Mouse (Mus musculus): ENCODE data around the gene Zc3h6. TPM values are rescaled to one million over a fixed set of nuclear protein-coding genes. Genes with fewer than 3 reads are reported as not detected.
A peak's percentile ranks its signal among the peaks of the same experiment; 100 is the strongest.
"Not testable (repeated sequence)": the region's sequence is repeated elsewhere in the genome, so short reads cannot be mapped to it uniquely, and the experiment has no call there.

Zc3h6 gene
- total RNA-seq (2022): 1 to 10 TPM; 2.6 to 9.2 (median 5.5) TPM

DNA sequence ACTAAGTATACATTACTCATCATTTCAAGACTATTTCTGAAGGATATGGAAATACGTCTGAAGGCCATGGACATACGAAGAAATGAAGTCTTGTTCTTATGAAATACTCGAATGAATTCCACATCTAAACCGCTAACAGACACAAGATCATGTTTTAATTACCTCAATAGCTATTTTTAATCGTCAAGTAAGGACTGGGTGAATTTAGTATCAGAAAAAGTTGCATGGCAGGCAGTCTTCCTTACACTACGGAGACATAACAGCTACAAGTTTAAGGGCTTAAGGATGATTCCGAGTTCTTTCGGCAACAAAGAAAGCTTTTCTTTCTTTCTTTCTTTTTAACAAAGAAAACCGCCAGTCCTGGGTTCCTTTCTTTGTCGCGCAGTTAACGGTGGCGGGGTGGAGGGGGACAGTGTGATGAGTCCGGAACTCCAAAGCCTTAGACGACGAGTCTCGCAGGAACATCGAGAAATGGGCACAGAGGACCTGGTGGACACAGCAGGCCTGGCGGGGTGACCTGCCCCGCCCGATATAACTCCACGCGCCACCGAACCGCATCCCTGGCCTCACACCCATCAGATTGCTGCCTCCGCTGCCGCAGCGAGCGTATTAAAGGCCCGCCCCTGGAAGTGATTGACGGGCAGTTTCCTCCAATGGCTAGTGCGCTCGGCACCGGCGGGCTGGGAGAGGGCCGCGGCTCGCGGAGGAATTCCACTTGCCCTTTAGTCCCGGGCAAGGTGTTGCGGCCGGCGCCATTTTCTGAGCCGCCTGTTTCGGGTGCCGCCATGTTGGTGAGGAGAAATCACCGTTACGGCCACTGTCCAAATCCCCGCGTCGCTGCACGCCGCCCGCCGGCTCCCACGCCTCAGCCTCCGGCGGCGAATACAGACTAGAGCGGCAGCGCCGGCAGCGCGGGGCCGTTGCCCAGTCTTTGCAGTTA, at the start of gene Zc3h6:
Zc3h6 (plus strand) TSS at position 762 of the 940 bp plus-strand sequence.
- peak; percentile 99 for DNase-seq (ENCODE audit: low spot score)

DNA sequence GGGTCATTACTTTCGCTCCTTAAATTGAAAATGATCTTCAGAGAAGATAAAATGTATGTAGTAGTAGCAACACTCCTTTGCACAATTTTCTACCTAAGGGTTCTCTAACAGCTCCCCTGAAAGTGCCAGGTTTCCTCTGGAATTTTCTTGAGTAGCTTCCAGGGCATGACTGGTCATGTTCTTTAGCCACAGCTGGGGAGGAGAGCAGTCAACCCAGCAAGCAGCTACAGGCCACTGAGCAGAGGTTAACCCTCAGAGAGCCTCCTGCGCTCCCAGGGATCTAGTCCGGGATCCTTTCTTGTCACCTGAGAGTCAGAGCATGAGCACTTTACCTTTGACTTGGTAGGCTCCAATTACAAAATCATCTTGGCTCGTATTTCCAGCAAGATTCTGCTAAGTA, 42.4 kb upstream of the Zc3h6 start:
- no peak for DNase-seq (ENCODE audit: low spot score)

DNA sequence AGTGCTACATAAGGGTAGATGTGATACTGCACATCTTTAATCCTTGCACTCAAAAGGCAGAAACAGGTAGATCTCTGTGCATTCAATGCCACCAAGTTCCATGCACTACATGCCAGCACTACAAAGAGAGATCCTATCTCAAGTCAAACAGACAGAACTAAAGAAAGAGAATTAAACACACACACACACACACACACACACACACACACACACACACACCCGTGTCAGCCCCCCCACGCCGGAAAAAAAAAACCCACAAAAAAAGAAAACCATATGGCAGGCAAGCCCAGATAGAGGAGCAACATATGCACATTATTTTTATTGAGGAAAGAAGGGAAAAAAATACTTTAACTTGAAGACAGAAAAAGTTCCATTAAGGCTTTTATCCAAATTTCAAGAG, 38.8 kb upstream of the Zc3h6 start:
- no peak for DNase-seq (ENCODE audit: low spot score)

DNA sequence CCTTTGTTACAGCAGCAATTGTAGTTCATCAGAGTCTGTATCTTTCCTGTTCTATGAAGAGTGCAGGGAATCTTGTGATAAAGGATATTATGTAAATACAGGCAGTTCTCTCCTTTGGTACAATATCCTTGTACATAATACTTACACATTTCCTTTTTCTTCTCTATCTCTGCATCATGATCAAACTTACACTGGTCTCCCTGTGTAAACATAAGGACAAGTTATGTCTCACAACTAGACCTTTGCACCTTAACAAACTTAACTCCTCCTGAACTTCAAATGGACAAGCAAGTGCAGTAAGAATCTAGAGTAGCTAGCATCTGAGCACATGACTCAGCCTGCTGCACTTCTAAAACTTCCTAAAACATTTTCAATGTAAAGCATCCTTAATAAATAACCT, 36.5 kb upstream of the Zc3h6 start:
- DNase-seq (ENCODE audit: low spot score): no peak

DNA sequence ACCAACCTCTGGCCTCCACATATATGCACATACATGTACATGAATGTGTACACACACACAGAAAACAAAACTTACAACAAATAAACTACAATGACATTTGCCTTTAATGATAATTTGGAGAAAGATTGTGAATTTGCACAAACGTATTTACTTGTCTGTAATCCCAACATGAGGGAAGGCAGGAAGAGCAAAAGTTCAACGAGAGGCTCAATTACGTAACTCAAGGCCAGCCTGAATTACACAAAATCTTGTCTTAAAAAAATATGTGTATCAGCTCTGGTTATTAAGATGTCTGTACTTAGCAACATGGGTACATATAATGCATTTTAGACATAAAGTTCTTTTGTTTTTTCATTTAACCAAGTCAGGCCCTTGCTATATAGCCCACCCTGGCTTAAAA, 30.9 kb upstream of the Zc3h6 start:
- no peak for DNase-seq (ENCODE audit: low spot score)

DNA sequence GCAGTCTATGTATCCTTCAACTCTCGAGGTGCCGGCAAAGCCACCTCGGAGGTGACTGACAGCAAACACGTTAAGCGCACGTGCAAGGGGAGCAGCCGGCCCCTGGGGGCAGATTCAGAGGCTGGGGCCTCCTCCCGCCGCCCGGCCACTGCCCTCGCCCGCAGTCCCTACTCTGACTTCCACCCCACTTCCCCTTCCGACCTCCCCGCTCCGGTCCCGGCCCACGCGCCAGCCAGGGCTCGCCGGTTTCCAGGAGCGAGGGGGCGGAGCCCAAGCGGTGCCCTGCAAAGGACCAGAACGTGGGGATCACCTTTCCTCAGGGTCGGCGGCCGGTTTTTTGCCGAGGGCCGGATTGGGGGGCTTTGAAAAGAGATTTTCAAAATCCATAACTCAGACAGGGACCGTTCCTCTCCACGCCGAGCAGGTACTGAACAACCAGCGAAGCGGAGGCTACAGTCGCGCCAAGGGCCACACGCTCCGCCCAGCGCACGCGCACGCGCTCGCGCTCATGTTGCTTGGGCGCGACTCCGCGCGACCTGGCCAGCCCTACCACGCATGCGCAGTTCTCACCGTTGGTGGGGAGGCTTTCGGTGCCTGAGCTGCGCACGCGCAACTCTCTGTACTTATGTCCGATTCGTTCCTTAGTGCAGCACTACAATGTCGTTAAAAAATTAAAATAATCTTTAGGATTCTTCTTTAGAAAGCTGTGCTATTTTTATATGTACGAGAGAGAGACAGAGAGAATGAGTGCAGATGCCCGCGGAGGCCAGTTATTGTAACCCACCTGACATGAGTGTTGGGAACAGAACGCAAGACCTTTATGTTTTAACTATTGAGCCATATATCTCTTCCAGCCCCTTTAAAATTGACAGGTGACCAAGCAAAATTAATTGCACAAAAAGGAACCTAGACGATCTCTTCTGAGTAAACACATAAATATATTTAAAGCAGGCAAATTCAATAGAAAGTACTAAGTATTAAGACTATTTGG, 23.4 kb upstream of the Zc3h6 start, which contains the start of gene Zc3h8:
Zc3h8 (minus strand) TSS at position 540 of the 991 bp plus-strand sequence.
- peak; percentile 96 for DNase-seq (ENCODE audit: low spot score)

DNA sequence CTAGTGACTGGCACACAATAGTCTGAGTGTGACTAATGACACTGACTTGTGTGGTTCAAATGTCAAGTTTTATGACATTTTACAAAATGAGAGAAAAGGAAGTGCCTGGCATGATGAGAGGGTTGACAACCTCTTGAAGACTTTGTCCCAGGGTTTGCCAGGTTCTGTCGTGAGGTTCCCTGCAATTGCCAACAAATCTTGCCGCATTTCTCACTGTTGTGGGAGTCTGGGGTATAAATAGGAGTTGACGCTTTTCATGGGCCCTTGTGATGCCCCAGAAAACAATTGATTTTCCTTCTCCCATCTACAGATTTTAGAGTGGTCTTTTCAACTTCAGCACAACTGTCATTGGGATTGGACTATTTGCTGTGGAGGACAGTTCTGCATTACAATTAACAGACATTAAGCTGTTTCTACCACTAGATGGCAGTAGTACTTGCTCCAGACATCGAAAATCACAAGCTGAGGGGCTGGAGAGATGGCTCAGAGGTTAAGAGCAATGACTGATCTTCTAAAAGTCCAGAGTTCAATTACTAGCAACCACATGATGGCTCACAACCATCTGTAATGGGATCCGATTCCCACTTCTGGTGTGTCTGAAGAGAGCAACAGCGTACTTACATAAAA, 19.1 kb upstream of the Zc3h6 start:
- DNase-seq (ENCODE audit: low spot score): peak; percentile 75

DNA sequence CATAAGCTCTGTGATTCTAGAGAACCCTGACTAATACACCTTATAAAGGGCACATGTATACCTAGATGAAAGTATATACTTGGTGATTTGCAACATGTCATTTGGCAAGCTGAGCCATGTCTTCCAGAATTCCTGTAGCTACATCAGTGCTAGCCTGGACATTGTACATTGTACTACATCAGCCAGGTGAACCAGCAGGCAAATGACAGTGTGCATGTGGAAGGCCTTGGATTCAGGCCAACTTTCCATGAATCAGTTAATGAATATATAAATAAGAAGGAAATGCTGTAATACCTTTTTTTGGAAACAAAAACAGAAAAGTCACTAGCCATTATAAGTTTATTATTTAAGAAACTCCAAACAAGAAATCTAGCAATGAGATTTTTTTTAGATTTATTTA, 13.0 kb upstream of the Zc3h6 start:
- no peak for DNase-seq (ENCODE audit: low spot score)

DNA sequence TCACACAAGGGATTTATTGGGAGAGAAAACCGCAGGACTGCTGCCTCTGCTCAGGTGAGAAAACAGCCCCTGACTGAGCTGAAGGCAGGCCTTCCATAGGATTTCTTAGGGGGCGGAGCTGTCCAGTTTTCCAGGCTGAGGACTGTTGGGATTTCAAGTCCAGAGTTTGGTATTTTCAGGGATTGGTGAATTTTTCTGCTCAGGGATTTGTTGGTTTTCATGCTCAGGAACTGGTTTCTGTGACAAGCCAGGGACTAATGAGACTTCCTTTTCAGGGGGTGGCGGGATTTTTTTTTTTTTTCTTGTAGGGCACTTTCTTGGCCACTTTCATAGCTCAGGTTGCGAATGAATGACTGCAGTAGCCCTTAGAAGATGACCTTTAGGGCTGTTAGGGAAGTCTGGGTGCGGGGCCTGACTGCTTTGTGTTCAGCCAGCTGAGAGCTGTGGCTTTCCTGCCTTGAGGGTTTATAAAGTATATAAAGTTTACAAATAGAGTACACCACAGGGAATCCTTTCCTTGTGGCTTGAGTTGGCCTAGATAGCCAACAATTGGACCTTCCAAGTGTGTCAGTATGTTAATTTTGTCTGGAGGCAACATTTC, 1.6 kb upstream of the Zc3h6 start:
- no peak for DNase-seq (ENCODE audit: low spot score)

DNA sequence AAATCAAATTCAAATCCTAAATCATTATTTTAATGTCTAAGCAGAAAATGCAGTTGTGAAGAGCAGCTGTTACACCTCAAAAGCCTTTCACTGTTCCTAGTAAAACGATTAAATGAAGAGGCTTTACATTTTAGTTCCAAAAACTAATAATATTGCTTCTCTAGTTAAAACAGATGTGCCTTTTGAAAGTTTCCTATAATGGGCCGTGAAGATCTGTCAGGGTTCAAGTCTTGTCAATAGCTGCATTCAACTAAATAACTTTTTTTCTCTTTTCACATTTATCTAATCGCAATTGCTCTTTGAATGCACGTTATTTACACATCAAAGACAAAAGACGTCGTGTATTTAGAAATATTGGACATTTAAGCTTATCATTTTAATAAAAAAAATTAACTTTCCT, 966 bp upstream of the Zc3h6 start:
- DNase-seq (ENCODE audit: low spot score): no peak

DNA sequence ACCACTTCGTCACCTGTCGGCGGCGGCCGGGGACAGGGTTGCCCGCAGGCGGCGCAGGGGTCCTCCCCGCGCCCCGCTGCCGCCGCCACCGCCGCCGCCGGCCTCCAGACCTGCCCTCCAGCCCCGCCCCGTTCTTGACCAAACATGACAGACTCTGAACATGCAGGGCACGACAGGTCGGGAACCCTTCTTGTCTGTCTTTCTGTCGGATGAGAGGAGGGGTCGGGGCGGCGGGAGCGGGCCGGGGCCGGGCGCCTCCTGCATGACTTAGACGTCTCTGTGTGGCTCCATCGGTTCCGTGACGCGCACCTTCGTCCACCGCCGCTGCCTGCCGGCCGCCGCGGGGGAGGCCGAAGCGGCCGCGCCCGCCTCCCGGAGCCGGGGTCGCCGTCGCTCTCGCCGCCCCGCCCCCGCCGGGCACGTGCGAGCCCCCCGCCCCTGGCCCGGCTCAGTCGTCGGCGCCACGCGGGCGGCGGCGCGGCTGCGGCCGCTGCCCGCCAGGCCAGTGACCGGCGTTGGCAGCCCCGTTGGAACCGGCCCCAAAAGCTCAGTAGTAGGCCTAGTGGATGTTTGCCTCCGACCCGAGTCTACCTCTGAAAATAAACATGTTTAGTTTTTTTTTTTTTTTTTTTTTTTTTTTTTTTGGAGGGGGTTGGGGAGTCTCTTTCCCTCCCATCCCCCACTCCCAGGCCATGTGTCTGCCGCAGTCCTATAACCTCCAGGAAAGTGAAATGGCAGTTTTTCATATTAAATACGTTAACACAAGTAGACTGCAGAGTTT, 649 bp downstream of the Zc3h6 start, which contains the start of gene Gm10762:
Gm10762 (minus strand) TSS at position 65 of the 781 bp plus-strand sequence.
- peak; percentile 75 for DNase-seq (ENCODE audit: low spot score)

DNA sequence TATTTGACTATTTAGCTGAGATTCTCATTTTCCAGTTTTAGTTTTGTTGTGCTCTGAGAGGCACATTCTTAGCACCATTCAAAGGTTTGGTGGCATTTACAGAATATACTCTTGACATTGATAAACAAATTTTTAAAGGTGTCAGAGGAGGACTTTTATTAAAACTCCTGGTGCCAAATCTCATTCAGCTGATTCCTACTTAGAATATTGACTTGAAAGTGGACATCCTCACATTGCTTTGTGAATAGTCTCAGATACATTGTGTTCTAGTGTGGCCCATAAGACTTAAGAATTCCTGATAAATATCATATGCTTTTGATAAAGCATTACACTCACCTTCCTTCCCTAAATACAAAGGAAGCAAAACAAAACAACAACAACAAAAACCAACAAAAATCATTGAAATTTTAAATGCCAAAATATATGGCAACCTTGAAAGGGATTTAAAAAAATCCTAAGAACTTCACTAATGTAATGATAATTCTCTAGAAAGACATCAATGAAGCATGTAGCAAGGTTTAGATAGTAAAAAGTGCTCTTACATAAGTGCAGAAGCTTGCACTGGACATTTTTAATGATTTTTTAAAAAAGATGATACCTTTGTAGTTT, 1.4 kb downstream of the Zc3h6 start:
- DNase-seq (ENCODE audit: low spot score): no peak

DNA sequence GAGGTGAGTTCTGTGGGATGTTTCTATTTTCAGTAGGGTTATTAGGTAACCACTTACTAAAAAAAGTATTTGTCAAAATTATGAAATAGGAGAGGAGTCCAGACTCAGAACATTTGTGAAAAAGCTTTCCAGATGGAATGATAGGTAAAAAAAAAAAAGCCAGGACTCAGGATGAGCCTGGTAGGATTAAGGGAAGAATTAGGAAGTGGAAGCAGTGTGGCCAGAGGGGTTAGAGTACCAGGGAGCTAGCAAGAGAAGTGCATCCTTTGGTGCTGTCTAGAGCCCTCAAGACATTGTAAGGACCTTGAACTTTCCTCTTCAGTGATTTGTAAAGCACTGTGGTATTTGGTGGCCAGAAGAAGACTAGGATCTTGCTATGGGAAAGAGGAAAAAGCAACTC, 5.1 kb downstream of the Zc3h6 start:
- no peak for DNase-seq (ENCODE audit: low spot score)

DNA sequence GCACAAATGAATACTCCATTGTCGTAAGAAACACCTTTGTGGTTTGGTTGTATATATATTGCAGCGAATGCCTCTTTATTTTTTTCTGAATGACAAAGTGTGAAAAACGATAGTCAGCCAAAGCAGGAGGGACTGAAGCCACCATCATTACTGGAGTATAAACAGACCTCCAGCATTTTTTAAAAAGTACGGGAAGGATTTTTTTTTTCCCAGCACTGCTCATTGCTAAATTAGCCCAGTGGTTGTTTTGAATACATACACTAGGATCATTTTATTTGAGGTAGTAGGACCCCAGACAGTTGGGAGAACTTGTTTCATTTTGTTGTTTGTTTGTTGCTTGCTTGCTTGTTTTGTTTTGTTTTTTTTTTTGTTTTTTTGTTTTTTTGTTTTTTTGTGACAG, 8.4 kb downstream of the Zc3h6 start:
- no peak for DNase-seq (ENCODE audit: low spot score)

DNA sequence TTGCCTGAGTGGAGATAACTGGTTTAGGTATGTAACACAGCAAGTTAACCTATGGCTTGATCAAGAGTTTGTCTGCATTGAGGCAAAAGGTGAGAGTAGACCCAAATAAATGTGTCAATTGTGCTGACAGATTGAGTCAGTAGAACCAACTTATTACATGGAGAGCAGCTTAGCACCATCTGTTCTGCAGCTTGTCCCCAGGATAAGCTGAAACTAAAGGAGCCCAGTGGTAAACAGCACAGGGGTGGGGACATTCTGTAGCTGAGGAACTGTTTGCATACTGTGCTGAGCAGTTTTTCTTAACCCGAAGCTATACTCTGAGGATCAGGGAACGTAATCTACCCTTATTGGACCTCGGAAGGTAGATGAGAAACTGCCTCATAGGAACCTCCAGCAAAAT, 17.5 kb downstream of the Zc3h6 start:
- DNase-seq (ENCODE audit: low spot score): no peak

DNA sequence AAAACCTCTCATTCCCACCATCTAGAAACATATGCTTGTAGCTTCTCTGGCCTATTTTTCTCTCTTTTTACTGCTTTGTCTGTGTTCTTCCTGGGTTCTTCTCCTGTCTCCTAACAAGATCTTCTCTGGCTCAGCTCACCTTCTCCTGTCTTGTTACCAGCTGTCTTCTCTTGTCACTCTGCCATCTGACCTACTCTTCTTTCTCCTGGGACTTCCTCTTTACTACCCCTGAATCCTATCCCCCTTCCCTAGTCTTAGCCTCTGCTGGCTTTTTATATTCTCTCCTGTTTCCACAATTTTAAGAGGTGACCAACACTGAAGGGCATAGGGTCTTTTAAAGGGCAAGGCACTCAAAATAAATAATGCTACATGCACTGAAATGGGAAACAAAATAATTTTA, 37.7 kb downstream of the Zc3h6 start:
- DNase-seq (ENCODE audit: low spot score): no peak

DNA sequence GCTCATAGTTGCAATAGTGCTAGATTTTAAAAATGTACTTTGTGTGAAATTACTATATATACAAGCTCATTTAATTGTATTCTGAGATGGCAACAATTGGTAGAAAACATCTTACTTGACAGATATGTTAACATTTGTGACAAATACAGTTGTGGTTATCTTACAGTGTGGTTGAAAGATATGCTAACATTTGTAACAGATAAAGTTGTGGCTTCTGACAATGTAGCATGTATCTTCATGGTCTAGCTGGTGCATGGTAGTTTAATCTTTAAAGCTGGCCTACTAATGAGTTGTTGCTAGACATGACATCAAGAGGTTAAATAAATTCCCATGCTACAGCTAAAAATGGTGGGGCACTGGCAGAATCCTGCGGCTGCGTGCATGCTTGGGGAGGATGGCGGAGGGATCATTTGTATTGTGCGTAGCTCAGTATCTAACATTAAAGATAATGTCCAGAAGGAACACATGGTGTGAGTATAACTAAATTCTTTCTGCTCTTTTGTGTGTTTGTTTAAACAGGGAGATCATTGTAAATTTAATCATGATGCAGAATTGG, 39.1 kb downstream of the Zc3h6 start:
- no peak for DNase-seq (ENCODE audit: low spot score)

DNA sequence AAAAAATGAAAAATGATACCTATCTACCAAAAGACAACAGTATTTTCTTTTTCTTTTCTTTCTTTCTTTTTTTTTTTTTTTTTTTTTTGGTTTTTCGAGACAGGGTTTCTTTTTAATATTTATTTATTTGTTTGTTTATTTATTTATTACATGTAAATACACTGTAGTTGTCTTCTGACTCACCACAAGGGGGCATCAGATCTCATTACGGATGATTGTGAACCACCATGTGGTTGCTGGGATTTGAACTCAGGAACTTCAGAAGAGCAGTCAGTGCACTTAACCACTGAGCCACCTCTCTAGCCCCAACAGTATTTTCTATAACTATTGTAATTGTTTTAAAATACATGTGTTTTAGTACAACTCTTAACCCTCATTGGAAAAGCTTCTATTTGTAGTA, 41.7 kb downstream of the Zc3h6 start:
- not testable (repeated sequence) for DNase-seq (ENCODE audit: low spot score)

DNA sequence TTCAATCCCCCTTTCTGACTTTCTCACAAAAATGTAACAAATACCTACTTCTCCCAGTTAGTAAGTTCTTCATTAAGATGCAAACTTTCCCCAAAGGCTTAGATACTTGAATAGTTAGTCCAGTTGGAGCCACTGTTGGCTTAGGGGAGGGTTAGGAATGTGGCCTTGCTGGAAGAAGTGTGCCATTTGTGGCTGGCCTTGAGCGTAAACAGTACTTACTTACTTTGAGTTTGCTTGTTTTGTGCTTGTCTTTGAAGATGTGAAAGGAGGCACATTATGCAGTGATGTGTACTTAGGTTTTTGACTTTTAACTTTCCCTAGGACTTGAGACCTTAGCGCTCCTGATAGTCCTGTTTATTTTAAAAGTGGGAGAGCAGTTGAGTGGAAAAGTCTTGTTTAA, 52.9 kb downstream of the Zc3h6 start:
- no peak for DNase-seq (ENCODE audit: low spot score)

DNA sequence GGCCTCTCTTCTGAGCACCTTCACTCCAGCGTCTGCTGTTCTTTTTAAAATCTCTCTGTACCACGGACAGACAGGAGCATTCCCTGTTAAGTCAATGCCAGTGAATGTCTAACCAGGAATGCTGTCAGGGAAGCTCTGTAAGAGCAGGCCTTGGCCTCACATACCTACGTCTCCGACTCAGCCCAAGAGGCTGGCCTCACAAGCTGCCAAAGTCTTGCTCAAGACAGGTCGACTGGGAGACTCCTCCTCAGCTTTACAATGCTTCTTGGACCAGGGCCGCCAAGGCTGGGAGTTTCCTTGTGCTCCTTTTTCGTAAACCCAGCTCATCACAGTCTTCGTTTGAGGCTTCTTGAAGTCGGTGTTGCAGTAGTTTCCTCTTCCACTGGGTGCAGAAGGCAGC, 57.6 kb downstream of the Zc3h6 start:
- no peak for DNase-seq (ENCODE audit: low spot score)
